15 mouse cellular contexts compared by ENCODE assay signal in the genomic region with DNA sequence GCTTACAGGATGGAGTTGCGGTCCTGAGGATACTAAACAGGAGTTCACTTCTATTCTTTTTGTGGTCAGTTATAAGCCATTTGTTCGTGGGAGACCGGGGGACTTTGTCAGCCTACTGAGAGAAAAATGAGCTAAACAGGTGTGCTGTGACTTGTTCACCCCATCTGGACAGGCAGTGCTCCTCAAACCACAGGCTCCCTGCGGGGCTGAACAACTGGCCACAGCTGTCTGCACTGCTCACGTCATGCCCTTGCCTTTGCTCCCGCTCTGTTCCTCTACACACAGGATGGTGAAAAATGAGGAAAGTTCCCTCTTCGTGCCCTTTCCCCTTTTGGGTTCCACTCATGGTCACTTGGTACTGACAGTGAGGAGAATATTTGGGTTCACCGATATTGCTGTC.
"Had no signal": no experiment of that assay in that cellular context is flagged by ENCODE, and none has a peak within 500 bp of the region (broad histone marks: within the 10 kb centered on the region; RNA-seq: fewer than 3 reads in every experiment).

No protein-coding gene starts in this region.

- H3K4me2 ChIP-seq: liver, embryonic 15.5 days; lung, embryonic 14.5 days; midbrain, embryonic 12.5 days; neural tube, embryonic 12.5 days had no signal

- H3K9me3 ChIP-seq: liver, embryonic 15.5 days; midbrain, embryonic 10.5 days; midbrain, embryonic 12.5 days; neural tube, embryonic 12.5 days had no signal

- H3K36me3 ChIP-seq: liver, embryonic 15.5 days; midbrain, embryonic 10.5 days; midbrain, embryonic 12.5 days; neural tube, embryonic 12.5 days had no signal

- H3K4me3 ChIP-seq: liver, embryonic 15.5 days; midbrain, embryonic 10.5 days; midbrain, embryonic 12.5 days; neural tube, embryonic 12.5 days had no signal

- DNase-seq: liver, postnatal 0 days; lung, embryonic 14.5 days; lung, postnatal 10 days; lung, postnatal 4 days; midbrain, embryonic 14.5 days; right cerebral cortex, postnatal 14 days; spleen, adult 18-20 months; thymus, adult 18-20 months; thymus, postnatal 14 days; thymus, postnatal 36 days had no signal

- ATAC-seq: midbrain, embryonic 16.5 days had no signal

- H3K9ac ChIP-seq: liver, embryonic 15.5 days; liver, postnatal 0 days; lung, embryonic 14.5 days; midbrain, embryonic 12.5 days; neural tube, embryonic 12.5 days had no signal

- H3K27ac ChIP-seq: liver, embryonic 15.5 days; midbrain, embryonic 10.5 days; midbrain, embryonic 12.5 days; neural tube, embryonic 12.5 days had no signal

- H3K4me1 ChIP-seq: midbrain, embryonic 10.5 days had no signal
